Mouse (Mus musculus): Measurements from ENCODE around the gene Brms1l. TPM values are rescaled to one million over a fixed set of nuclear protein-coding genes. Genes with fewer than 3 reads are reported as not detected.

The Brms1l gene
- polyA plus RNA-seq, 1 experiment from 2014 or later = 40.7 TPM

DNA sequence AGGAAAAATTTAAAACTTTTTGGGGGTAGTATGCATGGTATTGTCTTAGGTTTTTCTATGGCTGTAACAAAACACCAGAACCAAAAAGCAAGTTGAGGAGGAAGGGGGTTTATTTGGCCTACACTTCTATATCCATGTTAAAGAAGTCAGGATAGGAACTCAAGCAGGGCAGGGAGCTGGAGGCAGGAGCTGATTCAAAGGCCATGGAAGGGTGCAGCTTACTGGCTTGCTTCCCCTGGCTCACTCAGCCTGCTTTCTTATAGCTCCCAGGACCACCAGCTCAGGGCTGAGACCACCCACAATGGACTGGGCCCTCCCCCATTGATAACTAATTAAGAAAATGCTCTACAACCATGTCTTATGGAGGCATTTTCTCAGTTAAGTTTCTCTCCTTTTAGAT lies 3.2 kb upstream of the Brms1l start:
- Histone ChIP-seq H3K9me3 (no peaks in the 10 kb centered on the region), H3K27me3 (ENCODE audit: poor library complexity, severe bottlenecking) (no peaks in the 10 kb centered on the region), H3K36me3 (replicated peaks) (no peaks in the 10 kb centered on the region), H3K27ac (no peak overlapping the region), H3K4me3 (no peak overlapping the region), H3K4me1 (peaks cover 15% of the 10 kb centered on the region)
- no peak for DNase-seq (ENCODE audit: extremely low spot score, low spot score)

DNA sequence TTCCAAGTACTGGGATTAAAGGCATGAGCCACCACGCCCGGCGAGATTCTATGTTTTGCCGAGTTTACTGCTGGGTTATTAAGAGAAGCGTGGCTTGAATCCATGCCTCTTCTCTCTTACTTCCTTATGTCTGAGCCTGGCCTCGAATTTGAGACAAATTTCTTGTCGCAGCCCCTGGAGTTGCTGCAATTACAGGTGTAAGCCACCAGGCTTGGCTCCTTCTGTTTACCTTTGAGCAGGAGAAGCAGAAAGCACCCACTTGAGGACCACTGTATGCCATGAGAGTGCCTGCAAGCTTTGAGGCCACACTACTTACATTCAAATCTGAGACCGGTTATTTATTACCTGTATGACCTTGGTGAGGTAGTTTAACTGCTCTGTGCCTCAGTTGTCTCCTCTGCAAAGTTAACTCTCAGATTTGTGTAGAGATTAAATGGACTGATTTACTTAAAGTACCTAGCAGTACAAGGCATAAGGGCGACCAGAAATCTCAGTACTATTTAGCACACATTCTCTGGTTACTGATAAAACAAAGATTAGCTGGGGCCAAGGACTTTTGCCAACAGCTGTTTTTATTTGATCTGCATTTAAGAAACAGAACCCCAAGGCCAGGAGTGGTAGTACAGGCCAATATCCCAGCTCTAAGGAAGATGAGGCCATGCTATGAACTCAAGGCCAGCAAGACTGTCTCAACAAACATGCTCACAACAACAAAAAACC lies 2.1 kb upstream of the Brms1l start:
- no peaks in the 10 kb centered on the region for H3K9me3 ChIP-seq
- no peak overlapping the region for H3K27ac ChIP-seq
- no peak overlapping the region for H3K4me3 ChIP-seq
- no peak for DNase-seq (ENCODE audit: extremely low spot score, low spot score)
- WGBS = 73% methylated on average over 9 of the region's 9 CpGs
- peaks cover 16% of the 10 kb centered on the region for H3K4me1 ChIP-seq
- H3K27me3 ChIP-seq (ENCODE audit: poor library complexity, severe bottlenecking) = no peaks in the 10 kb centered on the region
- H3K36me3 ChIP-seq (replicated peaks) = 0 out of 2 replicates have a peak, but pooled peaks cover 3% of the 10 kb centered on the region

DNA sequence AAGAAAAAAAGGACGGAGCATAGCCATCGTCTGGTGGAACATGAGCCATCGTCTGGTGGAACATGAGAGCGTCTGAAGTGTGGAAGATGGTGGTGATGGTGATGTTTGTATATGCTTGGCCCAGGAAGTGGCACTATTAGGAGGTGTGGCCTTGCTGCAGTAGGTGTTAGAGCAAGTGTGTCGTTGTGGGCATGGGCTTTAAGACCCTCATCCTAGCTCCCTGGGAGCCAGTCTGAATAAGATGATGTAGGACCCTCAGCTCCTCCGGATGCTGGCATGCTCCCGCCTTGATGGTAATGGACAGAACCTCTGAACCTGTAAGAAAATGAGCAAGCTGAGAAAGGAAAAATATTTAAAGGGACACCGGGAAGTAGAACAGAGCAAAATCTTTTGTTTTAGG lies 1.2 kb upstream of the Brms1l start:
- Histone ChIP-seq H3K27me3 (ENCODE audit: poor library complexity, severe bottlenecking) (no peaks in the 10 kb centered on the region), H3K4me1 (peaks cover 16% of the 10 kb centered on the region), H3K27ac (no peak overlapping the region), H3K4me3 (no peak overlapping the region), H3K9me3 (no peaks in the 10 kb centered on the region), H3K36me3 (replicated peaks) (peaks cover 6% of the 10 kb centered on the region)
- 91% methylated on average over 8 of the region's 8 CpGs for WGBS
- DNase-seq (ENCODE audit: extremely low spot score, low spot score) = no peak

DNA sequence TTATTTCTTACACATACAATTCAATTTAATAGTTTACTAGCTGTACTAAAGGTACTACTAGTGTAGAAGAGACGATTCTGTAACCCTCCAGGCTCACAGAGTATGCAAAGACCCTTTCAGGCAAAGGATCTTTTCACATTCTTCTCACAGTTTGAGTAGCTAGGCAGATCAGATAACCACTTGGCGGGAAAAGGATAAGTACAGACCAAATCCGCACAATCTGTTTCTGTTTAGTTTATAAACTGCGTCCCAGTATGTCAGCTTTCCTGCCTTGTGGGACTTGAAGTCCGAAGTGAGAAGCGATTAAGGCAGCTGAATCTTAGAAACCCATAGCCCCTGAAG lies 296 bp upstream of the Brms1l start:
- H3K27ac ChIP-seq = peak overlapping the region; percentile 91
- H3K4me1 ChIP-seq = peaks cover 16% of the 10 kb centered on the region
- H3K36me3 ChIP-seq (replicated peaks) = peaks cover 11% of the 10 kb centered on the region
- WGBS = 3% methylated on average over 6 of the region's 6 CpGs
- H3K27me3 ChIP-seq (ENCODE audit: poor library complexity, severe bottlenecking) = no peaks in the 10 kb centered on the region
- no peaks in the 10 kb centered on the region for H3K9me3 ChIP-seq
- H3K4me3 ChIP-seq = peak overlapping the region; percentile 83
- DNase-seq (ENCODE audit: extremely low spot score, low spot score) = no peak

DNA sequence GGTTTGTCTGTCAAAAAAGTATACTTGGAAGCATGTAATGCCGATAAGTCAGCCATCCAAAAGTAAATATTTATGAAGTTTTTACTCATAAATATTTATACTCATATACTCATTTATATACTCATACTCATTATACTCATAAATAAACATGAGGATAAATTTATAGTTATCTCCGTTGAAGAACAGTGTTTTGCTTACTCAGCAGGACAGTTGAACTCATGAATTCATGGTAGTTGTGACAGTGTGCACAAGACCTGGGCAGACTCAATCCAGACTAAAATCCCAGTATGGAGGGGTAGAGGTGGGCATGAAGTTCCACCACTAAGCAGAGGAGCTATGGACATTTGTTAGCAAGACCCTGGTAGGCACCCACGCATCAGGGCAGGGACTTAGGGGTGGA lies 1.4 kb downstream of the Brms1l start:
- 93% methylated on average over 3 of the region's 3 CpGs for WGBS
- no peak for DNase-seq (ENCODE audit: extremely low spot score, low spot score)

DNA sequence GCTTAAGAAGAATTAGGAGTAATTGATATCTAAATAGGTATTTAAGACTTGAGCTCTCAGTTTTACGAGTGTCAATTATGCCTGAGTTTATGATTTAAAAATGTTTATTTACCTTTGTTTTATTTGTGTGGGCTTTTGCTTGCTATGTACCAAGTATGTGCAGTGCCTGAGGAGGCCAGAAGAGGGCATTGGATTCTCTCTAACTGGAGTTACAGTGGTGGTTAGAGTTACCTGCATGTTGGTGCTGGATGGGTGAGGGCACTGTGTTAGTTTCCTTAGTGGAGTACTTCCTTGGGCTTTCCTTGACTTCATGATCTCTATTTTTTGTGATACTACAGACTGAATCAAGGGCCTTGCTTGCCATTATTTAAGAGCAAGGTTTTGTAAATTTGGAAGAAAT lies 10.6 kb downstream of the Brms1l start:
- no peak overlapping the region for H3K4me3 ChIP-seq
- WGBS = 69% methylated on average over 1 of the region's 1 CpGs
- no peak overlapping the region for H3K27ac ChIP-seq
- no peaks in the 10 kb centered on the region for H3K27me3 ChIP-seq (ENCODE audit: poor library complexity, severe bottlenecking)
- DNase-seq (ENCODE audit: extremely low spot score, low spot score) = no peak
- no peaks in the 10 kb centered on the region for H3K4me1 ChIP-seq
- H3K9me3 ChIP-seq = peaks cover 5% of the 10 kb centered on the region; the same call in 1 of the 2 replicates
- H3K36me3 ChIP-seq (replicated peaks) = peaks cover 64% of the 10 kb centered on the region

More for the DNA sequence above, 1.4 kb downstream of the Brms1l start:
- Histone ChIP-seq H3K27ac (no peak overlapping the region), H3K9me3 (no peaks in the 10 kb centered on the region), H3K36me3 (replicated peaks) (peaks cover 23% of the 10 kb centered on the region), H3K4me1 (peaks cover 16% of the 10 kb centered on the region), H3K4me3 (peak overlapping the region; percentile 83; the same call in 1 of the 2 replicates), H3K27me3 (ENCODE audit: poor library complexity, severe bottlenecking) (no peaks in the 10 kb centered on the region)

DNA sequence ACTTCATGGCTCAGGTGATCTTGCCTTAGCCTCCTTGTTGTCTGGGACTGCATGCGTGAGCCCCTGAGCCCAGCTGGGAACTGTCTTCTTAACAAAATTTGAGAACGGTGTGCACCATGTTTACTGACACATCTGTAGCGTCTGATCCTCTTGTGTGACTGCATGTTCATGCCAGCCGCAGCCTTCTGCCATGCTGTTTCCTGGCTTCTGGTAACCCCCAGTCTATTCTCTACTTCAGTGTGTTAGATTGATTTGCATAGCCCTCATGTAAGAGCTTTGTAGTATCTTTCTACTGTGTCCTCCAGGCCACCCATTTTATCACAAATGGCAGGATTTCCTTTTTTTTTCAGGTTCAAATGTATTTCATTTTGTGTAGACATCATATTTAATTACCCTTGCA lies 11.7 kb downstream of the Brms1l start:
- Histone ChIP-seq H3K4me3 (no peak overlapping the region), H3K27me3 (ENCODE audit: poor library complexity, severe bottlenecking) (no peaks in the 10 kb centered on the region), H3K36me3 (replicated peaks) (peaks cover 62% of the 10 kb centered on the region), H3K9me3 (peaks cover 5% of the 10 kb centered on the region; the same call in 1 of the 2 replicates), H3K4me1 (no peaks in the 10 kb centered on the region), H3K27ac (no peak overlapping the region)
- WGBS = 95% methylated on average over 4 of the region's 4 CpGs
- DNase-seq (ENCODE audit: extremely low spot score, low spot score) = no peak

DNA sequence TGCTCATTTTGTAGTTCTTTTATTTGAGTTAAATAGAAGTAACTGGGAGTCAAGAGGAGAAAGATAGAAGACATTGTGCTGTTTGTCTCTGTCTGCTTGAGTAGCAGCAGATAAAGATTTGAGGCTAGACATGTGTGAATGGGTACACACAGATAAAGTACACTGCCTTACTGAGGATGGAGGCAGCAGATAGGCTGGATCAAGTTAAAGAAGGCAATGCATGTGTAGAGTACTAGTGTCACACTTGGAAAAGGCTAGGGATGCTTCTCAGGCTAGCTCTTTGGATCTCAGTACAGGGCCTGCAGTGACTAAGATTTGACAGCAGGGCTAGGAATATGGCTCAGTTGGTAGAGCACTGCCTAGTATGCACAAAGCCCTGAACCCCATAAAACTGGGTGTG lies 14.5 kb downstream of the Brms1l start:
- peaks cover 70% of the 10 kb centered on the region for H3K36me3 ChIP-seq (replicated peaks)
- H3K4me1 ChIP-seq = no peaks in the 10 kb centered on the region
- H3K4me3 ChIP-seq = no peak overlapping the region
- DNase-seq (ENCODE audit: extremely low spot score, low spot score) = no peak
- no peak overlapping the region for H3K27ac ChIP-seq
- no peaks in the 10 kb centered on the region for H3K27me3 ChIP-seq (ENCODE audit: poor library complexity, severe bottlenecking)
- peaks cover 12% of the 10 kb centered on the region for H3K9me3 ChIP-seq

DNA sequence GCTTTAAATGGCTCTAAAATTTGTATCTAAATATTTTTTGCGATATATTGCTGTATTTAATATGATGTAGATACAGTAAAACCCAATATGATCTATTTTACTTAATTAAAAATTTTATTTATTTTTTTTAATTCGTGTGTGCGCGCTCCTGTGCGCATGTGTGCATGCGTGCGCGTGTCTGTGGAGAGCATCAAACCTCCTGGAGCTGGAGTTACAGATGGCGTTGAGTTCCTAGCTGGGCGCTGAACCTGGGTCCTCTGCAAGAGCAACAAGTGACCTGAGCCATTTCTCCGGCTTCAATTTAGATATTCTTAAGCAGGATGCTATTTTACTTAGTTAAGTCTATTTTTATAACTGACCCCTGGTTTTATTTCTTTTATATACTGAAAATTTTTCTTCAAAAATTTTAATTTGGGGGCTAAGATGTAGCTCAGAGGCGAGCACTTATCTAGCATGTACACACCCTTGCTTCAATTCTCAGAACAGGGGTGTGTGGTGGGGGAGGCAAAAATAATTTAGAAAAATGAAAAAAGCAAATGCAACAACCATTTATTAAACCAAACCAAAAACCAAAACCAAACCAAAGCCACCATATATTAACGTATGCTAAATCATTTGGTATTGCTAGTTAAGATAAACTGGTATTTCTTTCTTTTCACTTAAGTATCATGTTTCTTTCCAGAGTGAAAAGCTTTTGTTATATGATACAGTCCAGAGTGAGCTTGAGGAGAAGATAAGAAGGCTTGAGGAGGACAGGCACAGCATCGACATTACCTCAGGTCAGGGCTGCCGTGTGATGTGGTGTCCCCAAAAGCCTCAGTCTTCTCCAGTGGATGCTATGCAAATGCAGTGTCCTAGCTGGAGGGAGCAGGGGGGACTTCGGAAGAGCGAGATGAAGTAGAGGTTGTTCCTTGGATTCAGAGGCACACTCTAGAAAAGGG lies 23.6 kb downstream of the Brms1l start:
- 95% methylated on average over 17 of the region's 17 CpGs for WGBS
- DNase-seq (ENCODE audit: extremely low spot score, low spot score) = no peak
- H3K9me3 ChIP-seq = peaks cover 25% of the 10 kb centered on the region
- no peaks in the 10 kb centered on the region for H3K27me3 ChIP-seq (ENCODE audit: poor library complexity, severe bottlenecking)
- H3K4me3 ChIP-seq = no peak overlapping the region
- peaks cover 86% of the 10 kb centered on the region for H3K36me3 ChIP-seq (replicated peaks)
- no peak overlapping the region for H3K27ac ChIP-seq
- no peaks in the 10 kb centered on the region for H3K4me1 ChIP-seq

DNA sequence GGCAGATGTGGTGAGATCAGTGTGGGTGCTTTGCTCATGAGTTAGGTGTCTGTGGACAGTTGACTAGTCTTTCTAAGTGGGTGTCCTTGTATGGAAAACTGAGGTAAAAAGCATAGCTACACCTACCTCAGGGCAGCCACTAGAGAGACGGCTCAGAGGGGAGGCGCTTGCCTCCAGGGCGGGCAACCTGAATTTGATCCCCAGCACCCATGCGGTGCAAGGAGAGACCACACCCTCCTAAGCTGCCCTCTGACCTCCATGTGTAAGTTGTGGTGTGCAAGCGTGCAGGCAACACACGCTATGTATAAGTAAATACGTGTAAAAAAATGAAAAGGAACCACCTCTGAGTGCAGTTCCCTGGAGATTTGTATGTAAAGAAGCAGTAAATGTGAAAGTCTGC lies 24.5 kb downstream of the Brms1l start:
- WGBS = 94% methylated on average over 7 of the region's 7 CpGs
- Histone ChIP-seq H3K36me3 (replicated peaks) (peaks cover 86% of the 10 kb centered on the region), H3K4me1 (no peaks in the 10 kb centered on the region), H3K27ac (no peak overlapping the region), H3K4me3 (no peak overlapping the region), H3K27me3 (ENCODE audit: poor library complexity, severe bottlenecking) (no peaks in the 10 kb centered on the region), H3K9me3 (peaks cover 18% of the 10 kb centered on the region)
- no peak for DNase-seq (ENCODE audit: extremely low spot score, low spot score)

DNA sequence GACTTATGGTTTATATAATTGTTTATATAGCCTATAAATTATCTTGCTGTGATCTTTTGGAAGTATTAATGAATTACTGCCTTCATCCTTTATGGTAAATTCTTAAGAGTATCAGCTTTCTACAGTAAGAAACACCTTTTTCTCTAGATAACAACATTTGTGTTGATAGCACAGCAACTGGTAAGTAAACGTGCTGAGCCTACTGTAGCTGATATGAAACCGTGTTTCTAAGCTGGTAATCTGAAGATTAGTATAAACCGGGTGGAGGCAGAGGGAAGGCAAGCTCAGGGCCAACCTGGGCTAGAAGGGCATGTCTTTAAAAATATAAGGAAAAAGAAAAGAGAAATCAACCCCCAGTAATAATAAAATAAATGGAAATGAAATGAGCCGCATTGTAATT lies 31.6 kb downstream of the Brms1l start:
- Histone ChIP-seq H3K36me3 (replicated peaks) (peaks cover 81% of the 10 kb centered on the region), H3K9me3 (peaks cover 4% of the 10 kb centered on the region; the same call in 1 of the 2 replicates), H3K4me1 (no peaks in the 10 kb centered on the region), H3K27ac (no peak overlapping the region), H3K4me3 (no peak overlapping the region), H3K27me3 (ENCODE audit: poor library complexity, severe bottlenecking) (no peaks in the 10 kb centered on the region)
- no peak for DNase-seq (ENCODE audit: extremely low spot score, low spot score)
- 93% methylated on average over 4 of the region's 4 CpGs for WGBS

DNA sequence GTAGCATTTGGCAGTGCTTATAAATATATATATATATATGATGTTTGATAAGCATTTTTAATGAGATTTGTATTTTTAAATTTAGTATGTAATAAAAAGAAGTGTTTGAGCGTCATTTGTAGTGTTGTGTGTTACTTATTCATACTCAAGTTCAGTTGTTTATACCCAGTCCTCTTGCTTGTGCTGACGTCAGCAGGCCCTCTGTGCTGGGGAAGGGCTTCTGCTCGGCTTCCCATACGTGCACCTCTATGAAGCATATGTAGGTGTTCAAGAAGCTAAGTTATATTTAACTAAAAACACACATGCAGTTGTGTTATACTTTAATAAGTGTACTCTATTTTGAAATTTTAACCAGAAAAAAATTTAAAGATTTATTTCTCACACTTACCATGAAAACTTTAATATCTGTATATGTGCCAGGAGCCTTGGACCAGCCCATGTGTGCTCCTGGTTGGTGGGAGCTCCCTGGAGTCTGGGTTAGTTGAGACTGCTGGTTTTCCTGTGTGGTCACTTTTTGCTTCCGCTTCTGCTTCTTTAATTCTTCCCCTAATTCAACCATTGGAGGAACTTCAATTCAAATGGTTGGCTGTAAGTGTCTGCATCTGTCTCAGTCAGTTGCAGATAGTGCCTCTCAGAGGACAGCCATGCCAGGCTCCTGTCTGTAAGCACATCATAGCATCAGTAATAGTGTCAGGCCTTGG lies 33.6 kb downstream of the Brms1l start:
- Histone ChIP-seq H3K4me1 (no peaks in the 10 kb centered on the region), H3K4me3 (no peak overlapping the region), H3K36me3 (replicated peaks) (peaks cover 64% of the 10 kb centered on the region), H3K27ac (no peak overlapping the region), H3K27me3 (ENCODE audit: poor library complexity, severe bottlenecking) (no peaks in the 10 kb centered on the region), H3K9me3 (peaks cover 4% of the 10 kb centered on the region; the same call in 1 of the 2 replicates)
- WGBS = 92% methylated on average over 5 of the region's 5 CpGs
- no peak for DNase-seq (ENCODE audit: extremely low spot score, low spot score)
